Mouse (Mus musculus) erythroblast, embryonic 14.5 days (primary cell): ENCODE results near the gene Raver1.

ENCODE experiments used
- GATA1 ChIP-seq: IDR thresholded peaks from 2 replicates; pipeline ENCODE4 v1.6.1; 2012; ENCODE audit warnings: low read length, inconsistent platforms, mixed read lengths
- TAL1 ChIP-seq: IDR thresholded peaks from 3 replicates; pipeline ENCODE4 v1.6.1; 2012; ENCODE audit warnings: low read length, inconsistent platforms, mixed read lengths

DNA sequence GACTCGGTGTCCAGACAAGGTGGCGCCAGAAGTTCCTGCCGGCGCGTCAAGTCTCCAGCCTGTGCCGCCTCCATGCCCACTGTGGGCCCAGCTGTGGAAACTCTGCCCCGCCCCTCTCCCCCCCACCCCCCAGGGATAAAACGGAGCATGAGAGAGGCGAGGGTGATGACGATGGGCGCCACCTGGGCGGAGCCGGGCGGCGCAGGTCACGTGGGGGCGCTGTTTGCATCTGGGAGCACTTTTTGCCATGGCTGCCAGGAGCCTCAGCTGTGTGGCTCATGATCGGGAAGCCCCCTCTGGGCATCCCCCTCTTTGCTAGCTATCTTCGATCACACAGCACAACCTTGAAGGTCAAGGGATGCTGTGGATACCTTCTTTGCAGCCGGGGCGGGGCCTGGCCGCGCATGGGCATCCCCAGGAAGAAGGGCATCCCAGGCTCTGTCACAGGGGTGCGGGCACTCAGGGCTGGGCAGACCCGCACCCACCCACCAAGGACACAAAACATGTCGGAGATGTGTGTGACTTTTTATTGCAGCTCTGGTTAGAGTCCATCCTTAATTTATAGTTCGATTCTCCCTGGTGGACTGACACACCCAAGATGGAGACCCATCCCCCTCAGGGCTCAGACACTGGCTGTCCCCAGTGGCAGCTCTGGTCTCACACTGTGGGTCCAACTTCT is 24.7 kb downstream of the Raver1 start, which contains the start of gene Zglp1:
- TF ChIP-seq GATA1 (no peak), TAL1 (no peak)
